Mouse (Mus musculus) stomach, embryonic 16.5 days (tissue): ENCODE results near the gene Hif3a. TPM values are rescaled to one million over a fixed set of nuclear protein-coding genes. Genes with fewer than 3 reads are reported as not detected.

Source experiments
- ATAC-seq: fragments of 200-750 bp; cut with Nextera tagmentation; 2 replicates; pipeline ENCODE4 v1.8.0; 2017; ENCODE audit warnings: moderate number of reproducible peaks, moderate TSS enrichment; ENCODE audit not compliant: insufficient read depth, low FRiP score
- H3K27ac ChIP-seq: fragments of 300-500 bp; sonication (generic); 2 replicates; pipeline ENCODE4 v1.5.1; 2014; ENCODE audit warnings: low read length
- H3K27me3 ChIP-seq: fragments of 300-500 bp; sonication (generic); 2 replicates; pipeline ENCODE4 v1.6.1; 2014; ENCODE audit warnings: low read length, control low read depth, mixed read lengths; ENCODE audit not compliant: control insufficient read depth, insufficient read depth
- H3K36me3 ChIP-seq: fragments of 300-500 bp; sonication (generic); 2 replicates; pipeline ENCODE4 v1.6.1; 2014; ENCODE audit warnings: low read length; ENCODE audit not compliant: control insufficient read depth, insufficient read depth
- H3K4me1 ChIP-seq: fragments of 300-500 bp; sonication (generic); 2 replicates; pipeline ENCODE4 v1.6.1; 2014; ENCODE audit warnings: low read length, control low read depth, mixed read lengths; ENCODE audit not compliant: control insufficient read depth, insufficient read depth
- H3K4me2 ChIP-seq: fragments of 300-500 bp; sonication (generic); 2 replicates; pipeline ENCODE4 v1.6.1; 2014; ENCODE audit warnings: low read depth, low read length, mixed read lengths
- H3K4me3 ChIP-seq: fragments of 300-500 bp; sonication (generic); replicated peaks from 2 replicates; pipeline ENCODE4 v1.5.1; 2014; ENCODE audit warnings: mild to moderate bottlenecking, low read length
- H3K9ac ChIP-seq: fragments of 300-500 bp; sonication (generic); 2 replicates; pipeline ENCODE4 v1.6.1; 2014; ENCODE audit warnings: low read length
- H3K9me3 ChIP-seq: fragments of 300-500 bp; sonication (generic); replicated peaks from 2 replicates; pipeline ENCODE4 v1.6.1; 2016; ENCODE audit warnings: low read length, control low read depth; ENCODE audit not compliant: control insufficient read depth
- WGBS: fragments of 180-500 bp; shearing (Covaris S2); extraction: QIAGEN DNeasy Blood & Tissue Kit; methylation state at CpG from one replicate; pipeline ENCODE4 v1.1.7; 2014; 5-methylcytosine and 5-hydroxymethylcytosine counted together
- polyA plus RNA-seq: library from polyadenylated mRNA; unstranded; fragments of >200 nt; fragmentation: Nextera tagmentation; extraction: Ambion mirVana; gene quantifications from 2 replicates; pipeline ENCODE4 v1.2.1, GENCODE M21; 2015

Hif3a gene
- polyA plus RNA-seq, 1 experiment from 2014 or later = 60.1 TPM

GRCm38 (mm10) chr7:17002375-17003195 is 59.6 kb downstream of the Hif3a start:
- WGBS = 9% methylated on average over 7 of the region's 7 CpGs

GRCm38 (mm10) chr7:16999650-17000049 is 62.6 kb downstream of the Hif3a start:
- Histone ChIP-seq H3K4me1 (peaks cover 41% of the 10 kb centered on the region), H3K9ac (no peak overlapping the region), H3K4me2 (no peak overlapping the region), H3K36me3 (peaks cover 13% of the 10 kb centered on the region), H3K9me3 (no peaks in the 10 kb centered on the region), H3K27ac (no peak overlapping the region), H3K27me3 (no peaks in the 10 kb centered on the region), H3K4me3 (no peak overlapping the region)
- ATAC-seq = no peak
- whole genome bisulfite sequencing = 28% methylated on average over 4 of the region's 4 CpGs

More at GRCm38 (mm10) chr7:17002375-17003195, 59.6 kb downstream of the Hif3a start:
- Histone ChIP-seq H3K27ac (peak overlapping the region; percentile 50), H3K9ac (no peak overlapping the region), H3K4me1 (peaks cover 13% of the 10 kb centered on the region; the same call in 1 of the 2 replicates), H3K27me3 (no peaks in the 10 kb centered on the region), H3K4me2 (no peak overlapping the region), H3K36me3 (peaks cover 32% of the 10 kb centered on the region), H3K4me3 (no peak overlapping the region), H3K9me3 (no peaks in the 10 kb centered on the region)
- peak; percentile 52; the same call in 1 of the 2 replicates for ATAC-seq

GRCm38 (mm10) chr7:16999233-16999632 is 63.0 kb downstream of the Hif3a start:
- WGBS = 60% methylated on average over 4 of the region's 4 CpGs

GRCm38 (mm10) chr7:16995345-16995744 is 66.9 kb downstream of the Hif3a start:
- Histone ChIP-seq H3K4me2 (peak overlapping the region; percentile 81), H3K9ac (peak overlapping the region; percentile 84), H3K27ac (no peak overlapping the region), H3K36me3 (peaks cover 9% of the 10 kb centered on the region; the same call in 1 of the 2 replicates), H3K9me3 (no peaks in the 10 kb centered on the region), H3K4me3 (peak overlapping the region; percentile 61), H3K4me1 (peaks cover 58% of the 10 kb centered on the region), H3K27me3 (no peaks in the 10 kb centered on the region)
- no peak for ATAC-seq
- WGBS = 59% methylated on average over 4 of the region's 4 CpGs

More at GRCm38 (mm10) chr7:16999233-16999632, 63.0 kb downstream of the Hif3a start:
- no peak overlapping the region for H3K4me2 ChIP-seq
- peaks cover 41% of the 10 kb centered on the region for H3K4me1 ChIP-seq
- no peak for ATAC-seq
- H3K9ac ChIP-seq = no peak overlapping the region
- H3K27me3 ChIP-seq = no peaks in the 10 kb centered on the region
- no peaks in the 10 kb centered on the region for H3K9me3 ChIP-seq
- H3K4me3 ChIP-seq = no peak overlapping the region
- H3K36me3 ChIP-seq = peaks cover 11% of the 10 kb centered on the region; the same call in 1 of the 2 replicates
- H3K27ac ChIP-seq = no peak overlapping the region

- peak overlapping the region; percentile 61 for H3K4me3 ChIP-seq
- peak overlapping the region; percentile 89 for H3K27ac ChIP-seq
- WGBS = 3% methylated on average over 20 of the region's 20 CpGs
- H3K4me1 ChIP-seq = peaks cover 65% of the 10 kb centered on the region
- H3K9ac ChIP-seq = peak overlapping the region; percentile 84
- ATAC-seq = no peak
- peak overlapping the region; percentile 81 for H3K4me2 ChIP-seq
- no peaks in the 10 kb centered on the region for H3K27me3 ChIP-seq
- no peaks in the 10 kb centered on the region for H3K9me3 ChIP-seq
- H3K36me3 ChIP-seq = 0 out of 2 replicates have a peak, but pooled peaks cover 7% of the 10 kb centered on the region
Observed at GRCm38 (mm10) chr7:16994400-16994799, 67.8 kb downstream of the Hif3a start.

- 2% methylated on average over 27 of the region's 27 CpGs for WGBS
- Histone ChIP-seq H3K27me3 (no peaks in the 10 kb centered on the region), H3K9ac (peak overlapping the region; percentile 84), H3K4me1 (peaks cover 65% of the 10 kb centered on the region), H3K27ac (peak overlapping the region; percentile 89), H3K36me3 (0 out of 2 replicates have a peak, but pooled peaks cover 7% of the 10 kb centered on the region), H3K4me3 (peak overlapping the region; percentile 61), H3K9me3 (no peaks in the 10 kb centered on the region), H3K4me2 (peak overlapping the region; percentile 81)
- ATAC-seq = peak; percentile 94
Observed at GRCm38 (mm10) chr7:16993651-16994399, 68.4 kb downstream of the Hif3a start.

GRCm38 (mm10) chr7:16992451-16992807 is 69.8 kb downstream of the Hif3a start, which contains the start of gene Ccdc8:
TSS of gene Ccdc8 (plus strand) at chr7:16992708.
- WGBS = 92% methylated on average over 5 of the region's 5 CpGs
- H3K4me1 ChIP-seq = peaks cover 66% of the 10 kb centered on the region

GRCm38 (mm10) chr7:16991681-16992450 is 70.4 kb downstream of the Hif3a start:
- Histone ChIP-seq H3K9me3 (no peaks in the 10 kb centered on the region), H3K4me3 (peak overlapping the region; percentile 4; the same call in 1 of the 2 replicates), H3K9ac (peak overlapping the region; percentile 55), H3K4me1 (peaks cover 64% of the 10 kb centered on the region), H3K27me3 (no peaks in the 10 kb centered on the region), H3K27ac (peak overlapping the region; percentile 95), H3K36me3 (no peaks in the 10 kb centered on the region), H3K4me2 (peak overlapping the region; percentile 42)
- ATAC-seq = peak; percentile 73
- WGBS = 28% methylated on average over 18 of the region's 18 CpGs

More at GRCm38 (mm10) chr7:16992451-16992807, 69.8 kb downstream of the Hif3a start, which contains the start of gene Ccdc8:
- no peak for ATAC-seq
- no peaks in the 10 kb centered on the region for H3K27me3 ChIP-seq
- peak within 1 kb of the TSS; percentile 81 for H3K4me2 ChIP-seq
- H3K9ac ChIP-seq = peak within 1 kb of the TSS; percentile 55
- peak within 1 kb of the TSS; percentile 61 for H3K4me3 ChIP-seq
- peak within 1 kb of the TSS; percentile 95 for H3K27ac ChIP-seq
- 0 out of 2 replicates have a peak, but pooled peaks cover under 1% of the 10 kb centered on the region for H3K36me3 ChIP-seq
- no peaks in the 10 kb centered on the region for H3K9me3 ChIP-seq
